Mouse (Mus musculus) CH12.LX (cell line): ENCODE data around the gene Dnajc8. TPM values are rescaled to one million over a fixed set of nuclear protein-coding genes. Genes with fewer than 3 reads are reported as not detected.

Source experiments
- DNase-seq: peaks from one replicate; pipeline ENCODE4 v3.0.0-alpha.2; 2013; ENCODE audit errors: extremely low read depth
- H3K27ac ChIP-seq: 2 replicates; pipeline ENCODE4 v1.5.1; 2012; ENCODE audit warnings: low read depth, mild to moderate bottlenecking, control low read depth, moderate library complexity; ENCODE audit not compliant: insufficient read depth
- H3K27me3 ChIP-seq: replicated peaks from 2 replicates; pipeline ENCODE3; 2012; ENCODE audit warnings: inconsistent platforms
- H3K36me3 ChIP-seq, 2 experiments: replicated peaks in 1 of 2; 2 replicates each; pipeline versions ENCODE3 to v1.6.1; 2012; ENCODE audit warnings: inconsistent platforms in 1 of 2, low read length in 1 of 2, mild to moderate bottlenecking in 1 of 2, mixed read lengths in 1 of 2, moderate library complexity in 1 of 2; ENCODE audit not compliant: control insufficient read depth in 1 of 2, insufficient read depth in 1 of 2
- H3K4me1 ChIP-seq, 2 experiments: 2 replicates each; pipeline ENCODE4 v1.6.1; 2012; ENCODE audit warnings: inconsistent platforms in 1 of 2, moderate library complexity in 1 of 2; ENCODE audit not compliant: insufficient read depth in 2 of 2, control insufficient read depth in 1 of 2
- H3K4me2 ChIP-seq: 2 replicates; pipeline ENCODE4 v1.6.1; 2012; ENCODE audit warnings: low read depth, mild to moderate bottlenecking, control low read depth; ENCODE audit not compliant: poor library complexity, insufficient read depth, severe bottlenecking
- H3K4me3 ChIP-seq, 3 experiments: fragments of 150-350 bp in 1 of 3; sonication (generic) in 1 of 3; replicated peaks in 1 of 3; 2 replicates each; pipeline versions ENCODE3 to v1.5.1; 2011 to 2012; ENCODE audit warnings: low read depth in 2 of 3, low read length in 2 of 3, mild to moderate bottlenecking in 2 of 3, moderate library complexity in 2 of 3, control low read depth in 1 of 3, improper control_type of control experiment in 1 of 3, inconsistent platforms in 1 of 3, mixed read lengths in 1 of 3; ENCODE audit not compliant: poor library complexity in 1 of 3
- H3K79me2 ChIP-seq: replicated peaks from 2 replicates; pipeline ENCODE4 v1.6.1; 2012; ENCODE audit warnings: mild to moderate bottlenecking, moderate library complexity; ENCODE audit not compliant: control insufficient read depth, poor library complexity, insufficient read depth, severe bottlenecking; ENCODE audit errors: extremely low read depth
- H3K9ac ChIP-seq: 2 replicates; pipeline ENCODE4 v1.6.1; 2012; ENCODE audit warnings: low read depth, mild to moderate bottlenecking, control low read depth, moderate library complexity; ENCODE audit not compliant: insufficient read depth
- H3K9me3 ChIP-seq: replicated peaks from 2 replicates; pipeline ENCODE3; 2012; ENCODE audit warnings: low read length, inconsistent platforms, mixed read lengths
- BHLHE40 ChIP-seq: IDR thresholded peaks from 2 replicates; pipeline ENCODE4 v1.6.1; 2011; ENCODE audit warnings: mild to moderate bottlenecking, low read depth, low read length, improper control_type of control experiment
- CHD1 ChIP-seq: IDR thresholded peaks from 2 replicates; pipeline ENCODE4 v1.6.1; 2012; ENCODE audit warnings: low read depth, low read length, improper control_type of control experiment, inconsistent platforms
- CHD2 ChIP-seq: IDR thresholded peaks from 2 replicates; pipeline ENCODE4 v1.6.1; 2011; ENCODE audit warnings: low read length, improper control_type of control experiment
- ETS1 ChIP-seq: conservative IDR thresholded peaks from 2 replicates; pipeline ENCODE4 v1.6.1; 2012; ENCODE audit warnings: low read depth, mild to moderate bottlenecking, inconsistent platforms, low read length, improper control_type of control experiment, moderate library complexity
- GABPA ChIP-seq: IDR thresholded peaks from 2 replicates; pipeline ENCODE4 v1.6.1; 2012; ENCODE audit warnings: low read depth, low read length, improper control_type of control experiment, inconsistent platforms; ENCODE audit not compliant: insufficient replicate concordance
- JUND ChIP-seq: conservative IDR thresholded peaks from 2 replicates; pipeline ENCODE4 v1.6.1; 2011; ENCODE audit warnings: low read depth, low read length, improper control_type of control experiment
- KAT2A ChIP-seq: IDR thresholded peaks from 2 replicates; pipeline ENCODE4 v1.6.1; 2012; ENCODE audit warnings: low read length, improper control_type of control experiment, inconsistent platforms; ENCODE audit not compliant: insufficient replicate concordance
- MAFK ChIP-seq: IDR thresholded peaks from 2 replicates; pipeline ENCODE4 v1.6.1; 2011; ENCODE audit warnings: low read length, improper control_type of control experiment; ENCODE audit not compliant: insufficient replicate concordance
- MAX ChIP-seq: IDR thresholded peaks from 2 replicates; pipeline ENCODE4 v1.6.1; 2011; ENCODE audit warnings: low read length, improper control_type of control experiment
- MAZ ChIP-seq: IDR thresholded peaks from 2 replicates; pipeline ENCODE4 v1.6.1; 2012; ENCODE audit warnings: low read depth, mild to moderate bottlenecking, inconsistent platforms, low read length, improper control_type of control experiment, moderate library complexity
- MEF2A ChIP-seq: IDR thresholded peaks from 2 replicates; pipeline ENCODE4 v1.6.1; 2014; ENCODE audit warnings: low read depth, mild to moderate bottlenecking, inconsistent platforms, low read length, improper control_type of control experiment, borderline replicate concordance
- MXI1 ChIP-seq: IDR thresholded peaks from 2 replicates; pipeline ENCODE4 v1.6.1; 2011; ENCODE audit warnings: mild to moderate bottlenecking, low read depth, low read length, improper control_type of control experiment
- NELFE ChIP-seq: IDR thresholded peaks from 2 replicates; pipeline ENCODE4 v1.6.1; 2011; ENCODE audit warnings: low read depth, low read length, improper control_type of control experiment
- PAX5 ChIP-seq: IDR thresholded peaks from 2 replicates; pipeline ENCODE4 v1.6.1; 2012; ENCODE audit warnings: low read length, inconsistent platforms, mixed read lengths
- RAD21 ChIP-seq: IDR thresholded peaks from 2 replicates; pipeline ENCODE4 v1.6.1; 2011; ENCODE audit warnings: low read depth, mild to moderate bottlenecking, low read length, improper control_type of control experiment, moderate library complexity
- RCOR1 ChIP-seq: conservative IDR thresholded peaks from 2 replicates; pipeline ENCODE4 v1.6.1; 2012; ENCODE audit warnings: low read depth, mild to moderate bottlenecking, inconsistent platforms, low read length, improper control_type of control experiment
- SIN3A ChIP-seq: IDR thresholded peaks from 2 replicates; pipeline ENCODE4 v1.6.1; 2012; ENCODE audit warnings: low read length, improper control_type of control experiment, inconsistent platforms
- TBP ChIP-seq: conservative IDR thresholded peaks from 2 replicates; pipeline ENCODE4 v1.6.1; 2011; ENCODE audit warnings: low read depth, low read length, improper control_type of control experiment
- ZC3H11A ChIP-seq: IDR thresholded peaks from 2 replicates; pipeline ENCODE4 v1.6.1; 2012; ENCODE audit warnings: low read depth, mild to moderate bottlenecking, inconsistent platforms, low read length, improper control_type of control experiment
- ZKSCAN1 ChIP-seq: IDR thresholded peaks from 2 replicates; pipeline ENCODE4 v1.6.1; 2012; ENCODE audit warnings: low read depth, inconsistent platforms, low read length, improper control_type of control experiment, borderline replicate concordance
- ZMIZ1 ChIP-seq: IDR thresholded peaks from 2 replicates; pipeline ENCODE4 v1.6.1; 2012; ENCODE audit warnings: low read depth, mild to moderate bottlenecking, inconsistent platforms, low read length, improper control_type of control experiment
- ZNF384 ChIP-seq: IDR thresholded peaks from 2 replicates; pipeline ENCODE4 v1.6.1; 2012; ENCODE audit warnings: low read depth, low read length, improper control_type of control experiment, inconsistent platforms
- dilution Hi-C: fragments of 300-500 bp; cut with MboI; formaldehyde crosslinking; loops from 2 replicates; pipeline ENCODE4 v1.14.3; 2020; ENCODE audit warnings: low sequenced_read_pairs; ENCODE audit not compliant: extremely low pct_unique_long_range_greater_than_20kb, extremely low pct_ligation_motif_present
- in situ Hi-C: fragments of 300-500 bp; cut with MboI; formaldehyde crosslinking; loops from 3 replicates; pipeline ENCODE4 v1.14.3; 2019; ENCODE audit warnings: low sequenced_read_pairs, low pct_ligation_motif_present, low pct_unique_long_range_greater_than_20kb, mixed read lengths
- polyA plus RNA-seq: library from polyadenylated mRNA; unstranded; fragments of >175 nt; gene quantifications from 2 replicates; pipeline ENCODE4 v1.2.1, GENCODE M21; 2012; ENCODE audit warnings: low read depth; ENCODE audit not compliant: insufficient read length
- total RNA-seq, 2 experiments: library from RNA; depleted of rRNA; stranded (reverse); fragments of 300-350 nt in 1 of 2; fragments of >200 nt in 1 of 2; gene quantifications; 2 replicates each; pipeline ENCODE4 v1.2.3; 2012 to 2014

Gene Dnajc8
- total and polyA plus RNA-seq, 3 experiments = 117 to 319 (median 187) TPM

DNA sequence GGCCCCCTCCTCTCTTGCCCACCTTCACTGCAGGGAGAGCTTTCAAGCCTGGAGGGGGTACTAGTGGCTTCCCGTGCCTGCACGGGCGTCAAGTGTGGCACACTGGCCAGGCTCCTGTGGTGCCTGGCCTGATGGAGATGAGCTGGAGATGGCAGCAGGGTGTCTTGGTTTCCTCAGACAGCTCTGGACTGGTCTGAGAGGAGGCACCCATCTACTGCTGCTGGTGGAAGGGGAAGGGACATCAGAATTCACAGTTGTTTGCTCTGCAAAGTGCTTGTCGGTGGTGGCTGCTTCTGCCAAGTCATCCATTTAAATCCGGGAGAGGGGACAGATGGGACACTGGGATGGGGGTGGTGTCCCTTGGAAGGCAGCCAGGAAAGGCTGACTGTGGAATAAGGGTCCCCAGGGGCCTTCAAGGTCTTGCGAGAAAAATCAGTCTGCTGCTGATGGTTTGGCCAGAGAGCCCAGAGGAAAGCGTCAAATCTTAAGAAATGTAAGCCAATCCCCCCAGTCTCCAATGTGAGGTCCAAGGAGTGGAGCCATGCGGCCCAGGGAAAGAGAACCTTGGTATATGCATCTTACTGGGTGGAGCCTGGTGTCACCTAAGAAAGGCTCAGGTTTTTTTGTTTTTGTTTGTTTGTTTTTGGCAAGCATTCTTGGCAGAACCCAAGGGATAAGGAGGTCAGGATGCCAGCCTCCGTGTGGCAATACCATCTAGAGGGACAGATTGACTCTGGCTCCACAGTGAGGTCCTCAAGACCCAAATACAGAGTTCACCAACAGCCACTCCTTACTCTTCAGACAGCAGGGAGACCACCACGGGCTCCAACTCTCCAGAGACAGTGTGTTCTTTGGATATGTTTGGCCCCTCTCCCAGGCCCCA lies 42.9 kb upstream of the Dnajc8 start:
- DNase-seq = no peak
- Histone ChIP-seq H3K27ac (no peak overlapping the region), H3K4me3 (no peak overlapping the region), H3K79me2 (no peaks in the 10 kb centered on the region), H3K27me3 (no peaks in the 10 kb centered on the region), H3K9ac (no peak overlapping the region), H3K4me1 (peaks cover 2 to 29% of the 10 kb centered on the region in 2 experiments; a peak in 3 of 4 replicates), H3K4me2 (no peak overlapping the region), H3K36me3 (peaks cover 56 to 68% of the 10 kb centered on the region in 2 experiments), H3K9me3 (no peaks in the 10 kb centered on the region)
- no peak for TF ChIP-seq ZNF384
- TF ChIP-seq ZMIZ1 = no peak
- no peak for TF ChIP-seq CHD2
- no peak for TF ChIP-seq CHD1
- TF ChIP-seq GABPA = no peak
- TF ChIP-seq RAD21 = no peak
- TF ChIP-seq BHLHE40 = no peak
- dilution Hi-C loops (no loop called here), in situ Hi-C loops (no loop called here)

DNA sequence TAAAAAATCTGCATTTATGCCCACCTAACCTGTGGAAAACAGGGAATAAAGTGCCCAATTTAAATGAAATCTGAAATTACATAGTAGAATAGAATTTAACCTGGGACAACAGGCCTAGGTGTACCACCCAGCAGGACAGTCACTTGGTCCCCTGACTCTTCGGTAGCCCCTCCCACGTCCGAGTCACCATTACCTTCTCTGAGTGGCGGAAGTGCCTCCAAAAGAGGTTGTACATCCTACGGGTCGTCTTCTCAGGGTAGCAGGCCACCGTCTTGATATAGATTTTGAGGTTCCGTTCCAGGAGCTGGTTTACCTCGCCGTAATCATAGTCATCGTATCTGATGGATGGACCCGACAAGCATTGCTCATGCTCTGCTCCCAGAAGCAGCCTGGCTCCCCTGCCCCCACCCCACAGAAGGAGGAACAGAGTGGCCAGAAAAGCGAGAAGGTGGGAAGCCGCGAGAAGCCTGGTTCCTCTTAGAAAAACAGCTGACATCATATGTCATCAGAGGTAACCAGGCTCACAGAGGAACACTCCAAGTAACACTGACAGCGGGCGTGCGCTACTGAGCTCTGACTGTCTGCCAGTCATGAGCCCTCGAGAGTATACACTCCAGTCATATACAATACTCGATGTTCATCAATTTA lies 41.0 kb upstream of the Dnajc8 start:
- dilution Hi-C loops = no loop called here
- in situ Hi-C loops = no loop called here
- Histone ChIP-seq H3K27me3 (no peaks in the 10 kb centered on the region), H3K79me2 (peaks cover 5% of the 10 kb centered on the region; the same call in 1 of the 2 replicates), H3K4me1 (peaks cover 2 to 29% of the 10 kb centered on the region in 2 experiments; a peak in 3 of 4 replicates), H3K4me2 (no peak overlapping the region), H3K9me3 (no peaks in the 10 kb centered on the region), H3K9ac (no peak overlapping the region), H3K27ac (no peak overlapping the region), H3K36me3 (peaks cover 75 to 88% of the 10 kb centered on the region in 2 experiments), H3K4me3 (no peak overlapping the region)
- DNase-seq = peak; percentile 74
- no peak for TF ChIP-seq MAZ
- peak; percentile 33; the same call in 1 of the 2 replicates for TF ChIP-seq ETS1

DNA sequence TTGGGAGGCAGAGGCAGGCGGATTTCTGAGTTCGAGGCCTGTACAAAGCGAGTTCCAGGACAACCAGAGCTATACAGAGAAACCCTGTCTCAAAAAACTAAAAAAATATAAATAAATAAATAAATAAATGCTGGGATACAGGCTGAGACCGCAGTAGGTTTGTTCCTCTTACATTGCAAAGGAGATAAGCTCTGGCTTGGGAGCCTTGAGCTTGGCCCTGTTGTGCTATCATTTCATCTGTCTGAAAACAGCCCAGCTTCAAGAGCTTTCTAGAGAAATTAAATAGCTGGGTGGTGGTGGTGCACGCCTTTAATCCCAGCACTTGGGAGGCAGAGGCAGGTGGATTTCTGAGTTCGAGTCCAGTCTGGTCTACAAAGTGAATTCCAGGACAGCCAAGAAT lies 33.7 kb upstream of the Dnajc8 start:
- in situ Hi-C loops = loop anchor here (25.0 kb wide), 2 partner anchors 189 to 414 kb away; partner anchors contain the start of genes Epb41 and Rab42
- H3K27me3 ChIP-seq = no peaks in the 10 kb centered on the region
- peaks cover 70 to 87% of the 10 kb centered on the region in 2 experiments for H3K36me3 ChIP-seq
- H3K9me3 ChIP-seq = no peaks in the 10 kb centered on the region
- no peak for TF ChIP-seq SIN3A
- TF ChIP-seq RCOR1 = no peak
- no peak for TF ChIP-seq MEF2A
- no peak for TF ChIP-seq ZC3H11A
- no peak for TF ChIP-seq KAT2A
- TF ChIP-seq JUND = no peak
- TF ChIP-seq BHLHE40 = no peak
- TF ChIP-seq ZKSCAN1 = no peak
- no peak for TF ChIP-seq NELFE
- no peak for TF ChIP-seq ETS1
- TF ChIP-seq MAFK = no peak
- no peak for TF ChIP-seq TBP
- TF ChIP-seq CHD2 = no peak
- TF ChIP-seq MXI1 = no peak
- TF ChIP-seq MAX = no peak
- no peak for TF ChIP-seq PAX5
- TF ChIP-seq GABPA = no peak
- no peak for DNase-seq
- H3K4me3 ChIP-seq = no peak overlapping the region
- no peak overlapping the region for H3K27ac ChIP-seq
- peaks cover 57% of the 10 kb centered on the region for H3K79me2 ChIP-seq
- H3K9ac ChIP-seq = no peak overlapping the region
- dilution Hi-C loops = no loop called here
- H3K4me1 ChIP-seq = peaks cover 13 to 38% of the 10 kb centered on the region in 2 experiments
- no peak overlapping the region for H3K4me2 ChIP-seq
